ENCODE assay signal across 8 mouse cellular contexts in the genomic region with DNA sequence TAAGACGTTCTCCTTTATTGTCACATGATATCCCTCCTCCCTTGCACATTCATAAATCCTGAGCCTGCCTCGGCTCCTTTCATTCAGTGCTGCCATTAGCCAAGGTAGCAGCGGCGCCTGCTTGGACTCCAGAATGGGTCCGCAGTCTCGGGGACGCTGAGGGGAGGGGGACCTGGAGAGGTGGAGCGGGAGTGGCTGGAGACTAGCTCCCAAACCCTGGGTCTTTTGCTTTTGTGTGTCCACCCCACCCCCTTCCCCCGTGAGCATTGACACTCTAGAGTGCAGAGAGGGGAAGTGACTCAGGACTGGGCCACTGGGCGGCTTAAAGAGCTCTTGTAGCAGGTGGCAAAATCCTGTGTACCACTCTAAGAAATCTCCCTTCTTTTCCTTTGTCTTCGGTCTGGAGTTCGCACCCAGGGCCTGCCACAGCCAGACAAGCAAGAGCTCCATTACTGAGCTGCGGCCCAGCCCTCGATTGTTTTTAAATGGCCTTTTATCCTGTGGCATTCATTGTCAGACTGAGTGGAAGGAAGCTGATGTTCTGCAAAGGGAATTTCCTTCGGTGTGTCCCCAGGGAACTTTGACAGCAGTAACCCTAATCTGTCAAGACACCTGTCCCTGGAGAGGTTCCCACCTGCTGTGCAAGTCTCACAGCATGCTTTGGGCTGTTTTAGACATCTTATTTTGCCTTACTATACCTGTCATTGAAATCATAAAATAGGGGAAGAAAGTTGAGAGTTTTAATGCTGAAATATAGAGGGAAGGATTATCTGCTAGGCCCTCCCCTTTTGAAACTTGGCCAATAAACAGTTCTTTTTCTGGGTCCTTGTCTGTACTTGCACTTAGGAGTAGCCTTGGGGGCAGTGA. TPM values are rescaled to one million over a fixed set of nuclear protein-coding genes. Genes with fewer than 3 reads are reported as not detected.
A peak's percentile ranks its signal among the peaks of the same experiment; 100 is the strongest.
DNase-seq lines count a peak whose midpoint lies in the region; ATAC-seq and TF ChIP-seq lines count a peak whose summit lies in the region.

No protein-coding gene starts in this region.

- H3K27ac ChIP-seq in ES-Bruce4 (ENCODE audit: insufficient read depth, low read length): peak overlapping the region; percentile 29
- H3K27ac ChIP-seq in embryonic facial prominence, embryonic 10.5 days (replicated peaks): peak overlapping the region; percentile 99
- H3K27ac ChIP-seq in lung, embryonic 14.5 days (ENCODE audit: low read depth): peak overlapping the region; percentile 97
- H3K27ac ChIP-seq in neural tube, embryonic 14.5 days (ENCODE audit: low read depth, low read length): peak overlapping the region; percentile 95

- no peaks in the 10 kb centered on the region for H3K9me3 ChIP-seq in ES-Bruce4 (replicated peaks; ENCODE audit: control insufficient read depth, insufficient read depth, low read length, poor library complexity, severe bottlenecking)
- H3K9me3 ChIP-seq in embryonic facial prominence, embryonic 10.5 days: no peaks in the 10 kb centered on the region
- H3K9me3 ChIP-seq in lung, embryonic 14.5 days (ENCODE audit: low read depth, low read length): no peaks in the 10 kb centered on the region
- H3K9me3 ChIP-seq in neural tube, embryonic 14.5 days (ENCODE audit: control insufficient read depth, low read length): no peaks in the 10 kb centered on the region

- ATAC-seq in lung, embryonic 14.5 days (ENCODE audit: insufficient read depth): peak; percentile 29
- peak; percentile 59 for ATAC-seq in neural tube, embryonic 14.5 days (ENCODE audit: low read depth)

- H3K9ac ChIP-seq in ES-Bruce4 (ENCODE audit: low read depth, poor library complexity, severe bottlenecking): peak overlapping the region; percentile 98
- peak overlapping the region; percentile 91 for H3K9ac ChIP-seq in lung, embryonic 14.5 days
- H3K9ac ChIP-seq in neural tube, embryonic 14.5 days (replicated peaks; ENCODE audit: low read depth, low read length): peak overlapping the region; percentile 95

- H3K4me2 ChIP-seq in lung, embryonic 14.5 days: peak overlapping the region; percentile 82
- peak overlapping the region; percentile 68 for H3K4me2 ChIP-seq in neural tube, embryonic 14.5 days (ENCODE audit: low read depth, low read length)

- H3K4me3 ChIP-seq in ES-Bruce4 (ENCODE audit: low read depth, low read length): peak overlapping the region; percentile 97
- H3K4me3 ChIP-seq in embryonic facial prominence, embryonic 10.5 days: peak overlapping the region; percentile 95
- peak overlapping the region; percentile 88 for H3K4me3 ChIP-seq in lung, embryonic 14.5 days (ENCODE audit: low read depth, low read length)
- peak overlapping the region; percentile 90 for H3K4me3 ChIP-seq in neural tube, embryonic 14.5 days (ENCODE audit: low read depth, low read length)

- WGBS in embryonic facial prominence, embryonic 10.5 days: 6% methylated on average over 15 of the region's 15 CpGs
- 7% methylated on average over 15 of the region's 15 CpGs for WGBS in lung, embryonic 14.5 days
- WGBS in neural tube, embryonic 14.5 days: under 1% methylated on average over 15 of the region's 15 CpGs

- DNase-seq in adrenal gland, postnatal 10 days: peak; percentile 63
- peak; percentile 69 for DNase-seq in embryonic facial prominence, embryonic 10.5 days (ENCODE audit: low spot score)
- peak; percentile 76 for DNase-seq in heart, adult 8-10 months (ENCODE audit: low spot score)
- peak; percentile 70 for DNase-seq in kidney, adult 18-20 months
- peak; percentile 71 for DNase-seq in lung, embryonic 14.5 days
- peak; percentile 48 to 63 for DNase-seq in thymus, postnatal 36 days

- peaks cover 12% of the 10 kb centered on the region for H3K36me3 ChIP-seq in ES-Bruce4 (ENCODE audit: control insufficient read depth, insufficient read depth, low read length, poor library complexity, severe bottlenecking)
- no peaks in the 10 kb centered on the region; the same call in none of the 2 replicates for H3K36me3 ChIP-seq in embryonic facial prominence, embryonic 10.5 days (replicated peaks)
- H3K36me3 ChIP-seq in lung, embryonic 14.5 days (ENCODE audit: insufficient read depth): no peaks in the 10 kb centered on the region
- no peaks in the 10 kb centered on the region for H3K36me3 ChIP-seq in neural tube, embryonic 14.5 days (ENCODE audit: control insufficient read depth, insufficient read depth, low read length)

- TF ChIP-seq CTCF in ES-Bruce4 (IDR thresholded peaks at IDR 0.05; ENCODE audit: low read depth, low read length): no peak
- no peak for TF ChIP-seq CTCF in lung, embryonic 14.5 days (IDR thresholded peaks at IDR 0.05; ENCODE audit: low read depth)

- no peak for TF ChIP-seq EP300 in ES-Bruce4 (IDR thresholded peaks at IDR 0.05; ENCODE audit: insufficient read depth, low read depth, low read length)

- no peaks in the 10 kb centered on the region for H3K27me3 ChIP-seq in ES-Bruce4 (ENCODE audit: control insufficient read depth, insufficient read depth, low read length, poor library complexity, severe bottlenecking)
- H3K27me3 ChIP-seq in embryonic facial prominence, embryonic 10.5 days (replicated peaks; ENCODE audit: low read depth, poor library complexity, severe bottlenecking): no peaks in the 10 kb centered on the region
- H3K27me3 ChIP-seq in lung, embryonic 14.5 days (ENCODE audit: insufficient read depth, low read length): no peaks in the 10 kb centered on the region
- no peaks in the 10 kb centered on the region for H3K27me3 ChIP-seq in neural tube, embryonic 14.5 days (ENCODE audit: control insufficient read depth, insufficient read depth, low read length)

- no peak for TF ChIP-seq POLR2A in ES-Bruce4 (IDR thresholded peaks at IDR 0.05; ENCODE audit: insufficient read depth, low read length)

- peaks cover 2% of the 10 kb centered on the region for H3K4me1 ChIP-seq in ES-Bruce4 (ENCODE audit: control insufficient read depth, insufficient read depth, low read length)
- H3K4me1 ChIP-seq in embryonic facial prominence, embryonic 10.5 days: peaks cover 37% of the 10 kb centered on the region
- H3K4me1 ChIP-seq in lung, embryonic 14.5 days (ENCODE audit: insufficient read depth): peaks cover 4% of the 10 kb centered on the region
- H3K4me1 ChIP-seq in neural tube, embryonic 14.5 days (ENCODE audit: control insufficient read depth, insufficient read depth, low read length): peaks cover 18% of the 10 kb centered on the region

RNA-seq across cellular contexts. Expression of gene Spred2, which starts 2.0 kb away (rescaled TPM):
- 41.9 and 43.5 TPM in 2 replicates for polyA plus RNA-seq in ES-Bruce4 (2011; ENCODE audit: insufficient read depth, insufficient read length, low read depth, missing spikeins)
- 10 to 100 TPM; 33.1 to 37.0 TPM for total RNA-seq in adrenal gland, postnatal 10 days (2021)
- polyA plus RNA-seq in embryonic facial prominence, embryonic 10.5 days (2016; fragmentation: Nextera tagmentation; extraction: Ambion mirVana): 8.3 and 8.6 TPM in 2 replicates
- 10 to 100 TPM; 17.0 to 20.7 (median 20.0) TPM for total RNA-seq in heart, adult 8-10 months (2022)
- 7.0 and 7.2 TPM in 2 replicates for polyA plus RNA-seq in lung, embryonic 14.5 days (2014; fragmentation: Nextera tagmentation; extraction: Ambion mirVana)
- 6.8 and 7.1 TPM in 2 replicates for polyA plus RNA-seq in neural tube, embryonic 14.5 days (2014; fragmentation: Nextera tagmentation; extraction: Ambion mirVana)

Comparison
In these comparisons a context has a peak if more than half of its experiments do, and no peak if none do; other contexts are left out.
1. Peak in every context shown above with its lines: DNase-seq, ATAC-seq, H3K4me3 ChIP-seq and H3K27ac ChIP-seq.
2. H3K27ac ChIP-seq: peak in every context shown above with its lines; median percentile 99 in embryonic facial prominence, embryonic 10.5 days; 97 in lung, embryonic 14.5 days; 95 in neural tube, embryonic 14.5 days; 29 in ES-Bruce4.